Mouse (Mus musculus): ENCODE data around the gene Zfp239.
"Not testable (repeated sequence)": the region's sequence is repeated elsewhere in the genome, so short reads cannot be mapped to it uniquely, and the experiment has no call there.

Gene Zfp239

GRCm38 (mm10) chr6:117861848-117862247, at the start of gene Zfp239:
Zfp239 (plus strand) TSS chr6:117862100.
- Histone ChIP-seq H3K36me3 (ENCODE audit: control insufficient read depth, insufficient read depth, low read length, poor library complexity, severe bottlenecking) (no peaks in the 10 kb centered on the region), H3K27me3 (ENCODE audit: control insufficient read depth, insufficient read depth, low read length, poor library complexity, severe bottlenecking) (no peaks in the 10 kb centered on the region)
- DNase-seq (ENCODE audit: low read depth, low spot score), result no peak

- no peak for DNase-seq (ENCODE audit: low read depth, low spot score)
- Histone ChIP-seq H3K27me3 (ENCODE audit: control insufficient read depth, insufficient read depth, low read length, poor library complexity, severe bottlenecking) (no peaks in the 10 kb centered on the region), H3K36me3 (ENCODE audit: control insufficient read depth, insufficient read depth, low read length, poor library complexity, severe bottlenecking) (no peaks in the 10 kb centered on the region)
Observed at GRCm38 (mm10) chr6:117814681-117815080, 47.2 kb upstream of the Zfp239 start.

GRCm38 (mm10) chr6:117817108-117817541, 44.8 kb upstream of the Zfp239 start:
- no peak for DNase-seq (ENCODE audit: low read depth, low spot score)
- no peaks in the 10 kb centered on the region for H3K27me3 ChIP-seq (ENCODE audit: control insufficient read depth, insufficient read depth, low read length, poor library complexity, severe bottlenecking)
- H3K36me3 ChIP-seq (ENCODE audit: control insufficient read depth, insufficient read depth, low read length, poor library complexity, severe bottlenecking), result no peaks in the 10 kb centered on the region

GRCm38 (mm10) chr6:117820327-117820726, 41.6 kb upstream of the Zfp239 start:
- no peak for DNase-seq (ENCODE audit: low read depth, low spot score)
- Histone ChIP-seq H3K27me3 (ENCODE audit: control insufficient read depth, insufficient read depth, low read length, poor library complexity, severe bottlenecking) (no peaks in the 10 kb centered on the region), H3K36me3 (ENCODE audit: control insufficient read depth, insufficient read depth, low read length, poor library complexity, severe bottlenecking) (no peaks in the 10 kb centered on the region)

- Histone ChIP-seq H3K27me3 (ENCODE audit: control insufficient read depth, insufficient read depth, low read length, poor library complexity, severe bottlenecking) (no peaks in the 10 kb centered on the region), H3K36me3 (ENCODE audit: control insufficient read depth, insufficient read depth, low read length, poor library complexity, severe bottlenecking) (no peaks in the 10 kb centered on the region)
- peak; percentile 79 for DNase-seq (ENCODE audit: low read depth, low spot score)
Observed at GRCm38 (mm10) chr6:117825369-117825768, 36.5 kb upstream of the Zfp239 start.

- H3K36me3 ChIP-seq (ENCODE audit: control insufficient read depth, insufficient read depth, low read length, poor library complexity, severe bottlenecking), result no peaks in the 10 kb centered on the region
- H3K27me3 ChIP-seq (ENCODE audit: control insufficient read depth, insufficient read depth, low read length, poor library complexity, severe bottlenecking), result no peaks in the 10 kb centered on the region
- peak; percentile 58 for DNase-seq (ENCODE audit: low read depth, low spot score)
Observed at GRCm38 (mm10) chr6:117828273-117828672, 33.6 kb upstream of the Zfp239 start.

- Histone ChIP-seq H3K27me3 (ENCODE audit: control insufficient read depth, insufficient read depth, low read length, poor library complexity, severe bottlenecking) (no peaks in the 10 kb centered on the region), H3K36me3 (ENCODE audit: control insufficient read depth, insufficient read depth, low read length, poor library complexity, severe bottlenecking) (peaks cover 4% of the 10 kb centered on the region)
- peak; percentile 82 for DNase-seq (ENCODE audit: low read depth, low spot score)
Observed at GRCm38 (mm10) chr6:117840686-117841510, 21.0 kb upstream of the Zfp239 start, which contains the start of gene Zfp637. Zfp637 (plus strand) TSS chr6:117841180.

- H3K36me3 ChIP-seq (ENCODE audit: control insufficient read depth, insufficient read depth, low read length, poor library complexity, severe bottlenecking), result peaks cover 4% of the 10 kb centered on the region
- H3K27me3 ChIP-seq (ENCODE audit: control insufficient read depth, insufficient read depth, low read length, poor library complexity, severe bottlenecking), result no peaks in the 10 kb centered on the region
- no peak for DNase-seq (ENCODE audit: low read depth, low spot score)
Observed at GRCm38 (mm10) chr6:117841511-117841955, 20.4 kb upstream of the Zfp239 start.

- no peak for DNase-seq (ENCODE audit: low read depth, low spot score)
- peaks cover 6% of the 10 kb centered on the region for H3K36me3 ChIP-seq (ENCODE audit: control insufficient read depth, insufficient read depth, low read length, poor library complexity, severe bottlenecking)
- H3K27me3 ChIP-seq (ENCODE audit: control insufficient read depth, insufficient read depth, low read length, poor library complexity, severe bottlenecking), result no peaks in the 10 kb centered on the region
Observed at GRCm38 (mm10) chr6:117844597-117844996, 17.3 kb upstream of the Zfp239 start.

- not testable (repeated sequence) for H3K36me3 ChIP-seq (ENCODE audit: control insufficient read depth, insufficient read depth, low read length, poor library complexity, severe bottlenecking); H3K27me3 ChIP-seq (ENCODE audit: control insufficient read depth, insufficient read depth, low read length, poor library complexity, severe bottlenecking); DNase-seq (ENCODE audit: low read depth, low spot score)
Observed at GRCm38 (mm10) chr6:117846671-117847070, 15.2 kb upstream of the Zfp239 start.

GRCm38 (mm10) chr6:117847772-117848171, 14.1 kb upstream of the Zfp239 start:
- DNase-seq (ENCODE audit: low read depth, low spot score), result peak; percentile 43
- Histone ChIP-seq H3K27me3 (ENCODE audit: control insufficient read depth, insufficient read depth, low read length, poor library complexity, severe bottlenecking) (no peaks in the 10 kb centered on the region), H3K36me3 (ENCODE audit: control insufficient read depth, insufficient read depth, low read length, poor library complexity, severe bottlenecking) (peaks cover 6% of the 10 kb centered on the region)

GRCm38 (mm10) chr6:117848577-117848976, 13.3 kb upstream of the Zfp239 start:
- peaks cover 6% of the 10 kb centered on the region for H3K36me3 ChIP-seq (ENCODE audit: control insufficient read depth, insufficient read depth, low read length, poor library complexity, severe bottlenecking)
- no peak for DNase-seq (ENCODE audit: low read depth, low spot score)
- H3K27me3 ChIP-seq (ENCODE audit: control insufficient read depth, insufficient read depth, low read length, poor library complexity, severe bottlenecking), result no peaks in the 10 kb centered on the region

- 0 out of 2 replicates have a peak, but pooled peaks cover 2% of the 10 kb centered on the region for H3K36me3 ChIP-seq (ENCODE audit: control insufficient read depth, insufficient read depth, low read length, poor library complexity, severe bottlenecking)
- peak; percentile 74 for DNase-seq (ENCODE audit: low read depth, low spot score)
- H3K27me3 ChIP-seq (ENCODE audit: control insufficient read depth, insufficient read depth, low read length, poor library complexity, severe bottlenecking), result no peaks in the 10 kb centered on the region
Observed at GRCm38 (mm10) chr6:117851747-117852146, 10.2 kb upstream of the Zfp239 start.

- DNase-seq (ENCODE audit: low read depth, low spot score), result no peak
- H3K27me3 ChIP-seq (ENCODE audit: control insufficient read depth, insufficient read depth, low read length, poor library complexity, severe bottlenecking), result no peaks in the 10 kb centered on the region
- no peaks in the 10 kb centered on the region for H3K36me3 ChIP-seq (ENCODE audit: control insufficient read depth, insufficient read depth, low read length, poor library complexity, severe bottlenecking)
Observed at GRCm38 (mm10) chr6:117857990-117858389, 3.9 kb upstream of the Zfp239 start.

- Histone ChIP-seq H3K36me3 (ENCODE audit: control insufficient read depth, insufficient read depth, low read length, poor library complexity, severe bottlenecking) (no peaks in the 10 kb centered on the region), H3K27me3 (ENCODE audit: control insufficient read depth, insufficient read depth, low read length, poor library complexity, severe bottlenecking) (no peaks in the 10 kb centered on the region)
- no peak for DNase-seq (ENCODE audit: low read depth, low spot score)
Observed at GRCm38 (mm10) chr6:117862465-117862864, 565 bp downstream of the Zfp239 start.

All from splenic B cell, adult 2 months (primary cell).